Mouse (Mus musculus): Measurements from ENCODE around the gene Zfp874b. TPM values are rescaled to one million over a fixed set of nuclear protein-coding genes. Genes with fewer than 3 reads are reported as not detected.

Zfp874b gene
- 3.2 and 3.3 TPM in 2 replicates for polyA plus RNA-seq (2015; fragmentation: Nextera tagmentation; extraction: Ambion mirVana)

GRCm38 (mm10) chr13:67483625-67484423 lies at the start of gene Zfp874b:
Gene Zfp874b (minus strand): TSS chr13:67484258.
- Histone ChIP-seq H3K9ac (ENCODE audit: low read depth, low read length) (peak within 1 kb of the TSS; percentile 73), H3K27me3 (replicated peaks; ENCODE audit: control insufficient read depth, insufficient read depth, low read length) (no peaks in the 10 kb centered on the region), H3K4me2 (ENCODE audit: low read length) (peak within 1 kb of the TSS; percentile 85), H3K4me3 (ENCODE audit: low read length) (peak within 1 kb of the TSS; percentile 70), H3K36me3 (ENCODE audit: control insufficient read depth, insufficient read depth, low read length) (peaks cover 10% of the 10 kb centered on the region), H3K4me1 (ENCODE audit: control insufficient read depth, insufficient read depth, low read depth, low read length) (peaks cover 6% of the 10 kb centered on the region), H3K9me3 (ENCODE audit: control insufficient read depth, low read length) (no peaks in the 10 kb centered on the region), H3K27ac (ENCODE audit: low read depth, low read length) (peak within 1 kb of the TSS; percentile 34; the same call in 1 of the 2 replicates)
- ATAC-seq, result peak; percentile 96
- 5% methylated on average over 20 of the region's 20 CpGs for WGBS

- no peak overlapping the region for H3K4me2 ChIP-seq (ENCODE audit: low read length)
- 80% methylated on average over 3 of the region's 3 CpGs for WGBS
These were observed 43.1 kb upstream of the Zfp874b start for GRCm38 (mm10) chr13:67527049-67527730.

GRCm38 (mm10) chr13:67525753-67526410 lies 41.8 kb upstream of the Zfp874b start, which contains the start of the genes Gm26965 and Zfp87:
Gene Gm26965 (minus strand): TSS chr13:67526151.
Gene Zfp87 (minus strand): TSS chr13:67526177.
- H3K4me3 ChIP-seq (ENCODE audit: low read length), result peak within 1 kb of the TSS; percentile 86
- peaks cover 16% of the 10 kb centered on the region for H3K4me1 ChIP-seq (ENCODE audit: control insufficient read depth, insufficient read depth, low read depth, low read length)
- no peaks in the 10 kb centered on the region for H3K27me3 ChIP-seq (replicated peaks; ENCODE audit: control insufficient read depth, insufficient read depth, low read length)
- WGBS, result under 1% methylated on average over 27 of the region's 27 CpGs
- ATAC-seq, result peak; percentile 99
- H3K9me3 ChIP-seq (ENCODE audit: control insufficient read depth, low read length), result no peaks in the 10 kb centered on the region
- H3K36me3 ChIP-seq (ENCODE audit: control insufficient read depth, insufficient read depth, low read length), result peaks cover under 1% of the 10 kb centered on the region; the same call in 1 of the 2 replicates
- peak within 1 kb of the TSS; percentile 83 for H3K9ac ChIP-seq (ENCODE audit: low read depth, low read length)
- peak within 1 kb of the TSS; percentile 85 for H3K4me2 ChIP-seq (ENCODE audit: low read length)
- peak within 1 kb of the TSS; percentile 80 for H3K27ac ChIP-seq (ENCODE audit: low read depth, low read length)

More at GRCm38 (mm10) chr13:67527049-67527730, 43.1 kb upstream of the Zfp874b start:
- no peak for ATAC-seq
- H3K9ac ChIP-seq (ENCODE audit: low read depth, low read length), result no peak overlapping the region
- peaks cover 16% of the 10 kb centered on the region for H3K4me1 ChIP-seq (ENCODE audit: control insufficient read depth, insufficient read depth, low read depth, low read length)
- no peak overlapping the region for H3K27ac ChIP-seq (ENCODE audit: low read depth, low read length)
- no peaks in the 10 kb centered on the region for H3K27me3 ChIP-seq (replicated peaks; ENCODE audit: control insufficient read depth, insufficient read depth, low read length)
- H3K36me3 ChIP-seq (ENCODE audit: control insufficient read depth, insufficient read depth, low read length), result no peaks in the 10 kb centered on the region
- H3K4me3 ChIP-seq (ENCODE audit: low read length), result no peak overlapping the region
- no peaks in the 10 kb centered on the region; the same call in 1 of the 2 replicates for H3K9me3 ChIP-seq (ENCODE audit: control insufficient read depth, low read length)

- Histone ChIP-seq H3K4me2 (ENCODE audit: low read length) (peak overlapping the region; percentile 83; the same call in 1 of the 2 replicates), H3K9me3 (ENCODE audit: control insufficient read depth, low read length) (no peaks in the 10 kb centered on the region), H3K36me3 (ENCODE audit: control insufficient read depth, insufficient read depth, low read length) (no peaks in the 10 kb centered on the region), H3K4me3 (ENCODE audit: low read length) (no peak overlapping the region), H3K27me3 (replicated peaks; ENCODE audit: control insufficient read depth, insufficient read depth, low read length) (no peaks in the 10 kb centered on the region), H3K4me1 (ENCODE audit: control insufficient read depth, insufficient read depth, low read depth, low read length) (peaks cover 8% of the 10 kb centered on the region), H3K9ac (ENCODE audit: low read depth, low read length) (no peak overlapping the region), H3K27ac (ENCODE audit: low read depth, low read length) (no peak overlapping the region)
- WGBS, result 94% methylated on average over 1 of the region's 1 CpGs
- no peak for ATAC-seq
These were observed 16.9 kb upstream of the Zfp874b start for GRCm38 (mm10) chr13:67500908-67501307.

GRCm38 (mm10) chr13:67500084-67500719 lies 16.1 kb upstream of the Zfp874b start, which contains the start of gene Zfp58:
Gene Zfp58 (minus strand): TSS chr13:67500555.
- under 1% methylated on average over 22 of the region's 22 CpGs for WGBS
- ATAC-seq, result peak; percentile 99

GRCm38 (mm10) chr13:67495631-67496030 lies 11.6 kb upstream of the Zfp874b start:
- ATAC-seq, result no peak
- H3K27me3 ChIP-seq (replicated peaks; ENCODE audit: control insufficient read depth, insufficient read depth, low read length), result no peaks in the 10 kb centered on the region
- peaks cover 40% of the 10 kb centered on the region for H3K36me3 ChIP-seq (ENCODE audit: control insufficient read depth, insufficient read depth, low read length)
- peaks cover 12% of the 10 kb centered on the region for H3K9me3 ChIP-seq (ENCODE audit: control insufficient read depth, low read length)
- no peak overlapping the region for H3K4me3 ChIP-seq (ENCODE audit: low read length)
- H3K9ac ChIP-seq (ENCODE audit: low read depth, low read length), result no peak overlapping the region
- H3K27ac ChIP-seq (ENCODE audit: low read depth, low read length), result no peak overlapping the region
- WGBS, result 95% methylated on average over 1 of the region's 1 CpGs
- no peak overlapping the region for H3K4me2 ChIP-seq (ENCODE audit: low read length)
- H3K4me1 ChIP-seq (ENCODE audit: control insufficient read depth, insufficient read depth, low read depth, low read length), result peaks cover 8% of the 10 kb centered on the region

More at GRCm38 (mm10) chr13:67500084-67500719, 16.1 kb upstream of the Zfp874b start, which contains the start of gene Zfp58:
- peaks cover 8% of the 10 kb centered on the region for H3K4me1 ChIP-seq (ENCODE audit: control insufficient read depth, insufficient read depth, low read depth, low read length)
- H3K27ac ChIP-seq (ENCODE audit: low read depth, low read length), result 0 out of 2 replicates have a peak within 1 kb of the TSS, but pooled peaks have one; percentile 23
- H3K27me3 ChIP-seq (replicated peaks; ENCODE audit: control insufficient read depth, insufficient read depth, low read length), result no peaks in the 10 kb centered on the region
- H3K4me3 ChIP-seq (ENCODE audit: low read length), result peak within 1 kb of the TSS; percentile 58
- H3K4me2 ChIP-seq (ENCODE audit: low read length), result peak within 1 kb of the TSS; percentile 83
- peaks cover 2% of the 10 kb centered on the region; the same call in 1 of the 2 replicates for H3K36me3 ChIP-seq (ENCODE audit: control insufficient read depth, insufficient read depth, low read length)
- H3K9ac ChIP-seq (ENCODE audit: low read depth, low read length), result peak within 1 kb of the TSS; percentile 68
- H3K9me3 ChIP-seq (ENCODE audit: control insufficient read depth, low read length), result peaks cover under 1% of the 10 kb centered on the region; the same call in 1 of the 2 replicates

GRCm38 (mm10) chr13:67484424-67484811 lies 360 bp upstream of the Zfp874b start:
- 40% methylated on average over 8 of the region's 8 CpGs for WGBS
- peak; percentile 70 for ATAC-seq
- Histone ChIP-seq H3K9me3 (ENCODE audit: control insufficient read depth, low read length) (no peaks in the 10 kb centered on the region; the same call in 1 of the 2 replicates), H3K4me1 (ENCODE audit: control insufficient read depth, insufficient read depth, low read depth, low read length) (peaks cover 6% of the 10 kb centered on the region), H3K9ac (ENCODE audit: low read depth, low read length) (peak overlapping the region; percentile 73), H3K27ac (ENCODE audit: low read depth, low read length) (no peak overlapping the region; the same call in 1 of the 2 replicates), H3K4me3 (ENCODE audit: low read length) (peak overlapping the region; percentile 70), H3K36me3 (ENCODE audit: control insufficient read depth, insufficient read depth, low read length) (peaks cover 14% of the 10 kb centered on the region), H3K27me3 (replicated peaks; ENCODE audit: control insufficient read depth, insufficient read depth, low read length) (no peaks in the 10 kb centered on the region), H3K4me2 (ENCODE audit: low read length) (peak overlapping the region; percentile 85)

- no peak for ATAC-seq
- Histone ChIP-seq H3K4me2 (ENCODE audit: low read length) (no peak overlapping the region), H3K27me3 (replicated peaks; ENCODE audit: control insufficient read depth, insufficient read depth, low read length) (no peaks in the 10 kb centered on the region), H3K4me1 (ENCODE audit: control insufficient read depth, insufficient read depth, low read depth, low read length) (peaks cover 6% of the 10 kb centered on the region), H3K36me3 (ENCODE audit: control insufficient read depth, insufficient read depth, low read length) (peaks cover 6% of the 10 kb centered on the region; the same call in 1 of the 2 replicates), H3K9me3 (ENCODE audit: control insufficient read depth, low read length) (no peaks in the 10 kb centered on the region), H3K9ac (ENCODE audit: low read depth, low read length) (no peak overlapping the region), H3K27ac (ENCODE audit: low read depth, low read length) (no peak overlapping the region), H3K4me3 (ENCODE audit: low read length) (no peak overlapping the region)
- WGBS, result 62% methylated on average over 4 of the region's 4 CpGs
These were observed 2.5 kb downstream of the Zfp874b start for GRCm38 (mm10) chr13:67481528-67481927.

Data from hindbrain, embryonic 16.5 days (tissue).